Mouse (Mus musculus): ENCODE measurements at regions not wholly inside any gene's neighbourhood (a gene's known extent, or its start where the extent isn't known, plus 50 kb on each side); places are given as distances from the start of the nearest gene placed in this dataset.
A peak's percentile ranks its signal among the peaks of the same experiment; 100 is the strongest.

DNA sequence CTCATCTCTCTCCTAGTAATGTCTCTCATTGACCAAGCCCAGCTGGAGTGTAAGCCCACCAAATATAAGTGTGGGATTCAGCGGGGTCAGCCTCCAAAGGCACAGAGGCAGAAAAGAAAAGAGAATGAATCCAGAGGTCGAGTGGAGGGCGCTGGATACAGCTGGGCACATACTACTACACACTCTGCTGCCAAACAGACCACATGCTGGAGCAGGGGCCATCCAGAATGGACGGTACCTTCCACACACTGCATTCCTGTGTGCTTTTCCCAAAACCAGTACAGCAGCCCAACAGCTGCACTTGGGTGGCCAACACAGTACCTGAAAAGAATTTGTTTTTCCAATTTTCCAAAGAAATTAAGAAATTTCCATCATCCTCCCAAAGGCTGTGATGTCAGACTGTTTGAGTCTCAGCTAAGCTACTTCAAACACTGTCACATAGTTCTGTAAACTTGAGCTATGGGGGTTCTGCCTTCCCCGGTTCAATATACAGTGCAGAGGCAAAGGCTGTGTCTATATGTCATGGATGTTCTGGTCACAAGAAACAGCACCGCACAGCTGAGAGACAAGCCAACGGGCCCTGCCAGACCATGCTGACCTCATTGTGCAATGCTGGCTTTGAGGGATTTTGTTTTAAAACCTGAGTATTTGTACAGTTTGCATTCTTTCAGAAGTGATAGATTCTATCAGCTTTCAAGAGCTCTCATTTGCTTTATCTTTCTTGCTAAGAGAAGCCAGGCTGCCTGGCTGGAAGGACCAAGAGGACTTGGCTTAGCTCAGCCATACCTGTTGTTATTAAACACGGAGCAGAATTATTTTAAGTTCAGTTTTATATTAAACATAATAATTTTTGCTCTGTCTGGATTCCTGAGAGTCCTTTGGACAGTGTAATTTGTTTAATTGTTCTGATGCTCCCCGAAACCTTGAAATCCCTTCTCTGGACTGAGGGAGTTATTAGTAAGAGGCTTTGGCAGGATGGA, 200.3 kb upstream of the Myocd start:
- Histone ChIP-seq H3K4me3 (replicated peaks; ENCODE audit: low read length) (no peak overlapping the region), H3K9ac (ENCODE audit: low read length) (no peak overlapping the region), H3K4me2 (ENCODE audit: low read depth, low read length) (no peak overlapping the region), H3K36me3 (ENCODE audit: control insufficient read depth, insufficient read depth, low read length) (no peaks in the 10 kb centered on the region), H3K27me3 (ENCODE audit: control insufficient read depth, insufficient read depth, low read length) (no peaks in the 10 kb centered on the region), H3K9me3 (replicated peaks; ENCODE audit: control insufficient read depth, low read length) (no peaks in the 10 kb centered on the region), H3K27ac (ENCODE audit: low read length) (peak overlapping the region; percentile 19), H3K4me1 (ENCODE audit: control insufficient read depth, insufficient read depth, low read length) (peaks cover 2% of the 10 kb centered on the region; the same call in 1 of the 2 replicates)
- peak; percentile 85 for ATAC-seq (ENCODE audit: insufficient read depth, low FRiP score)
- 48% methylated on average over 9 of the region's 9 CpGs for WGBS

GRCm38 (mm10) chr11:65461044-65461443, 191.3 kb upstream of the Myocd start:
- peak overlapping the region; percentile 36 for H3K27ac ChIP-seq (ENCODE audit: low read length)
- WGBS = 35% methylated on average over 4 of the region's 4 CpGs

DNA sequence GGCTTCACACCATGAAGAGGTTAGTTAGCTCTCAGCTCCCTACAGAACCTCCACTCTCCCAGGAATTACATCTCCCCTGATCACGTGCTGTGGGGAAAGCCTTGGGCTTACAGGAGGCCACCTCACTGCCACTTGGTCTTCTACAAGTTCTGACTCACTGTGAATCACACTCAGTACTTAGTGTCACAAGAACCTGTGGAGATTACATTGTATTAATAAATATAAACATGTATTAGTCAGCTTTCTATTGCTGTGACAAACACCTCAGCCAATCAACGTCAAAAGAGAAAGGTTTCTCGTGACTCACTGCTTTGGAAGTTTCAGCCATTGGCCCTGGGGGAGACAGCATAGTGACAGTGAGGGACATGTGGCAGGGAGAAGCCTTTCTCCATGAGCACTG, 178.6 kb upstream of the Myocd start:
- Histone ChIP-seq H3K4me1 (ENCODE audit: control insufficient read depth, insufficient read depth, low read length) (no peaks in the 10 kb centered on the region), H3K36me3 (ENCODE audit: control insufficient read depth, insufficient read depth, low read length) (no peaks in the 10 kb centered on the region), H3K9ac (ENCODE audit: low read length) (no peak overlapping the region), H3K27ac (ENCODE audit: low read length) (no peak overlapping the region), H3K4me3 (replicated peaks; ENCODE audit: low read length) (no peak overlapping the region), H3K4me2 (ENCODE audit: low read depth, low read length) (no peak overlapping the region), H3K27me3 (ENCODE audit: control insufficient read depth, insufficient read depth, low read length) (no peaks in the 10 kb centered on the region), H3K9me3 (replicated peaks; ENCODE audit: control insufficient read depth, low read length) (no peaks in the 10 kb centered on the region)
- 71% methylated on average over 3 of the region's 3 CpGs for WGBS
- ATAC-seq (ENCODE audit: insufficient read depth, low FRiP score) = no peak

More at GRCm38 (mm10) chr11:65461044-65461443, 191.3 kb upstream of the Myocd start:
- ATAC-seq (ENCODE audit: insufficient read depth, low FRiP score) = 0 out of 2 replicates have a peak, but pooled peaks have one; percentile 37
- Histone ChIP-seq H3K27me3 (ENCODE audit: control insufficient read depth, insufficient read depth, low read length) (no peaks in the 10 kb centered on the region), H3K9me3 (replicated peaks; ENCODE audit: control insufficient read depth, low read length) (no peaks in the 10 kb centered on the region), H3K36me3 (ENCODE audit: control insufficient read depth, insufficient read depth, low read length) (no peaks in the 10 kb centered on the region), H3K9ac (ENCODE audit: low read length) (no peak overlapping the region), H3K4me3 (replicated peaks; ENCODE audit: low read length) (no peak overlapping the region), H3K4me1 (ENCODE audit: control insufficient read depth, insufficient read depth, low read length) (peaks cover 3% of the 10 kb centered on the region; the same call in 1 of the 2 replicates), H3K4me2 (ENCODE audit: low read depth, low read length) (no peak overlapping the region)

- 66% methylated on average over 11 of the region's 11 CpGs for WGBS
These were observed 173.8 kb upstream of the Myocd start for GRCm38 (mm10) chr11:65443466-65444024.

DNA sequence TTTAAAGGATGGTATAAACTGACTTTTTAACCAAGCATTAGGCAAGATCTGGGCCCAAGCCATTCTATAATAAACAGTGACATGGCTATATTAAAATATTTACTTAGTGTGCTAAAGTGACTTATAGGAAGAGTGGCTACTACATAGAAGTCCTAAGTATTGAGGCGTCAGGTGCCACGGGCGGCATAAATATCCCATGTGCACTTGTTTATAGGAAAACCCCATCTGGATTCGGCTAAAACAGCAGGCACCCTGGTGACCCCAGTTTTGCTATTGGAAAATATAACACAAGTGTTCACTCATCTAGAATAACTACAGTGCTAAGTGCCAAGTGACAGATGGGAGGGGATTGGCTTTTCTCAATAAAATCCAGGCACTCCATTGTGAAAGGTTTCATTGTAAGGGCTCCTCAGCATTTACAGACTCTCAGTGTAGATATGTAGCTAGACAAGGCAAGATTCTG, 165.9 kb upstream of the Myocd start:
- Histone ChIP-seq H3K27me3 (ENCODE audit: control insufficient read depth, insufficient read depth, low read length) (no peaks in the 10 kb centered on the region), H3K27ac (ENCODE audit: low read length) (peak overlapping the region; percentile 52; the same call in 1 of the 2 replicates), H3K36me3 (ENCODE audit: control insufficient read depth, insufficient read depth, low read length) (no peaks in the 10 kb centered on the region), H3K9me3 (replicated peaks; ENCODE audit: control insufficient read depth, low read length) (no peaks in the 10 kb centered on the region), H3K4me1 (ENCODE audit: control insufficient read depth, insufficient read depth, low read length) (peaks cover 5% of the 10 kb centered on the region; the same call in 1 of the 2 replicates), H3K9ac (ENCODE audit: low read length) (no peak overlapping the region), H3K4me3 (replicated peaks; ENCODE audit: low read length) (no peak overlapping the region), H3K4me2 (ENCODE audit: low read depth, low read length) (no peak overlapping the region)
- peak; percentile 69; the same call in 1 of the 2 replicates for ATAC-seq (ENCODE audit: insufficient read depth, low FRiP score)
- WGBS = 45% methylated on average over 4 of the region's 4 CpGs

More at GRCm38 (mm10) chr11:65443466-65444024, 173.8 kb upstream of the Myocd start:
- H3K36me3 ChIP-seq (ENCODE audit: control insufficient read depth, insufficient read depth, low read length) = no peaks in the 10 kb centered on the region
- no peak overlapping the region for H3K9ac ChIP-seq (ENCODE audit: low read length)
- no peaks in the 10 kb centered on the region for H3K27me3 ChIP-seq (ENCODE audit: control insufficient read depth, insufficient read depth, low read length)
- H3K4me2 ChIP-seq (ENCODE audit: low read depth, low read length) = no peak overlapping the region
- no peaks in the 10 kb centered on the region for H3K4me1 ChIP-seq (ENCODE audit: control insufficient read depth, insufficient read depth, low read length)
- H3K27ac ChIP-seq (ENCODE audit: low read length) = no peak overlapping the region
- no peak for ATAC-seq (ENCODE audit: insufficient read depth, low FRiP score)
- no peak overlapping the region for H3K4me3 ChIP-seq (replicated peaks; ENCODE audit: low read length)
- no peaks in the 10 kb centered on the region for H3K9me3 ChIP-seq (replicated peaks; ENCODE audit: control insufficient read depth, low read length)

GRCm38 (mm10) chr11:65421889-65422288, 152.1 kb upstream of the Myocd start:
- no peak for ATAC-seq (ENCODE audit: insufficient read depth, low FRiP score)
- Histone ChIP-seq H3K9ac (ENCODE audit: low read length) (no peak overlapping the region), H3K27ac (ENCODE audit: low read length) (no peak overlapping the region), H3K4me2 (ENCODE audit: low read depth, low read length) (no peak overlapping the region), H3K4me3 (replicated peaks; ENCODE audit: low read length) (no peak overlapping the region), H3K36me3 (ENCODE audit: control insufficient read depth, insufficient read depth, low read length) (no peaks in the 10 kb centered on the region), H3K4me1 (ENCODE audit: control insufficient read depth, insufficient read depth, low read length) (no peaks in the 10 kb centered on the region), H3K9me3 (replicated peaks; ENCODE audit: control insufficient read depth, low read length) (no peaks in the 10 kb centered on the region), H3K27me3 (ENCODE audit: control insufficient read depth, insufficient read depth, low read length) (no peaks in the 10 kb centered on the region)
- 23% methylated on average over 1 of the region's 1 CpGs for WGBS

GRCm38 (mm10) chr11:65408621-65409020, 138.8 kb upstream of the Myocd start:
- H3K36me3 ChIP-seq (ENCODE audit: control insufficient read depth, insufficient read depth, low read length) = no peaks in the 10 kb centered on the region
- no peaks in the 10 kb centered on the region for H3K9me3 ChIP-seq (replicated peaks; ENCODE audit: control insufficient read depth, low read length)
- ATAC-seq (ENCODE audit: insufficient read depth, low FRiP score) = no peak
- H3K9ac ChIP-seq (ENCODE audit: low read length) = no peak overlapping the region
- WGBS = 60% methylated on average over 1 of the region's 1 CpGs
- H3K27ac ChIP-seq (ENCODE audit: low read length) = no peak overlapping the region
- H3K4me3 ChIP-seq (replicated peaks; ENCODE audit: low read length) = no peak overlapping the region
- no peak overlapping the region for H3K4me2 ChIP-seq (ENCODE audit: low read depth, low read length)
- no peaks in the 10 kb centered on the region for H3K27me3 ChIP-seq (ENCODE audit: control insufficient read depth, insufficient read depth, low read length)
- no peaks in the 10 kb centered on the region for H3K4me1 ChIP-seq (ENCODE audit: control insufficient read depth, insufficient read depth, low read length)

GRCm38 (mm10) chr11:65402460-65403154, 132.8 kb upstream of the Myocd start:
- H3K4me2 ChIP-seq (ENCODE audit: low read depth, low read length) = no peak overlapping the region
- WGBS = 48% methylated on average over 12 of the region's 12 CpGs
- ATAC-seq (ENCODE audit: insufficient read depth, low FRiP score) = peak; percentile 37; the same call in 1 of the 2 replicates
- H3K36me3 ChIP-seq (ENCODE audit: control insufficient read depth, insufficient read depth, low read length) = no peaks in the 10 kb centered on the region
- no peaks in the 10 kb centered on the region for H3K4me1 ChIP-seq (ENCODE audit: control insufficient read depth, insufficient read depth, low read length)
- no peaks in the 10 kb centered on the region for H3K27me3 ChIP-seq (ENCODE audit: control insufficient read depth, insufficient read depth, low read length)
- H3K27ac ChIP-seq (ENCODE audit: low read length) = no peak overlapping the region
- H3K9me3 ChIP-seq (replicated peaks; ENCODE audit: control insufficient read depth, low read length) = no peaks in the 10 kb centered on the region
- H3K9ac ChIP-seq (ENCODE audit: low read length) = no peak overlapping the region
- H3K4me3 ChIP-seq (replicated peaks; ENCODE audit: low read length) = no peak overlapping the region
